Mouse (Mus musculus) brain, embryonic 14.5 days (tissue): Measurements from ENCODE around the gene Ppia.

Source experiments
- CTCF ChIP-seq: fragments of 200-500 bp; IDR thresholded peaks from 2 replicates; pipeline ENCODE4 v1.5.1; 2012; ENCODE audit warnings: inconsistent platforms, mild to moderate bottlenecking, moderate library complexity, borderline replicate concordance; ENCODE audit not compliant: insufficient read depth, insufficient read length; ENCODE audit errors: extremely low read depth
- POLR2A ChIP-seq: fragments of 200-500 bp; IDR thresholded peaks from 2 replicates; pipeline ENCODE4 v1.6.1; 2012; ENCODE audit warnings: mild to moderate bottlenecking, inconsistent platforms, borderline replicate concordance; ENCODE audit not compliant: poor library complexity, insufficient read depth, insufficient read length, severe bottlenecking; ENCODE audit errors: extremely low read depth

DNA sequence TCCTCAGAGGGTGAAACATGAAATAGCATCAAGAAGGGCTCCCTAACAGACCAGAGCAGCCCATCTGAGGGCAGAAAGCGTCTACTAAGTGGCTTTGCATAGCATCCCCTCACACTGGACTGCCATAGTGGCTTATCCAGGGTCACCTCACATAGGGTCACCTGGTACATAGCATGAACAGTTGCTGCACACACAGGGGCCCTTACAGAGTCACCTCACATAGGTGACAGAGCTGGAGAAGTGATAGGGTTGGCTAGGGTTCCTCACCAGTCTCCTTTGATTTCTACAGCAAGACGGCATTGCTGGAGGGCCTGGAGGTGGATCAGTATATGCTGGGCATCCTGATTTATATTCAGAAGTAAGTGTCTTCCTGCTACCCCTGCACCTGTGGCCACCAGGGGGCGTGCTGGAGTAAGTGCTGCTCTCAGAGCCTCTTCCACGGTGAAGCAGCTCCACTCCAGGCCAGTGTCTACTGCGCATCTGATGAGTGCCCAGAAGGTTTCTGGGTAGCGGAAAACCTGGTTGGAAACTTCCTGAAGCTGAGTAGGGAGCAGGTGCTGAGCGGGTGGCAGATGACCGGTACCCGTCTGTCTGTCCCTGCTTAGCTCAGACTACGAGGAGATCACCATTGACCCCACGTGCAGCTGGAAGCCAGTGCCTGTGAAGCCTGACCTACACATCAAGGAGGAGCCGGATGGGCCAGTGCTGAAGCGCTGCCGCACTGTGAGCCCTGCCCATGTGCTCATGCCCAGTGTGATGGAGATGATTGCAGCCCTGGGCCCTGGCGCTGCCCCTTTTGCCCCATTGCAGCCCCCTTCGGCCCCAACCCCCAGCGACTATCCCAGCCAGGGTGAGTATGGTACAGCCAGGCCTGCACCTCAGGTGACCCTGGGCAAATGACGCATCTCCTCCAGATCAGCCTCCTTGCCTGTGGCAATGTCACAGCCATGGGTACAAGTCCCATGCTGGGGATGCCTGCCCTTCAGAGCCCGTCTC is 12.4 kb upstream of the Ppia start:
- TF ChIP-seq CTCF (peak; percentile 70), POLR2A (no peak)
